Mouse (Mus musculus): ENCODE measurements around the gene D5Ertd579e.

GRCm38 (mm10) chr5:36608939-36609499 lies 86.8 kb downstream of the D5Ertd579e start:
- no peak for TF ChIP-seq CTCF (IDR thresholded peaks at IDR 0.05; ENCODE audit: insufficient read depth, low read depth, low read length)
- no peak for TF ChIP-seq POLR2A (IDR thresholded peaks at IDR 0.05; ENCODE audit: insufficient read depth, low read depth, low read length)
